Mouse (Mus musculus) testis, adult 2 months (tissue): ENCODE measurements around the gene Casp2.

Experiments
- CTCF ChIP-seq: fragments of 200-500 bp; IDR thresholded peaks from 2 replicates; pipeline ENCODE4 v1.5.1; 2012; ENCODE audit warnings: low read depth, mild to moderate bottlenecking, inconsistent platforms, low read length, moderate library complexity; ENCODE audit not compliant: control insufficient read depth, insufficient read depth, insufficient replicate concordance
- POLR2A ChIP-seq: fragments of 200-500 bp; IDR thresholded peaks from 2 replicates; pipeline ENCODE4 v1.6.1; 2012; ENCODE audit warnings: low read depth, mild to moderate bottlenecking, inconsistent platforms, low read length, moderate library complexity; ENCODE audit not compliant: control insufficient read depth

DNA sequence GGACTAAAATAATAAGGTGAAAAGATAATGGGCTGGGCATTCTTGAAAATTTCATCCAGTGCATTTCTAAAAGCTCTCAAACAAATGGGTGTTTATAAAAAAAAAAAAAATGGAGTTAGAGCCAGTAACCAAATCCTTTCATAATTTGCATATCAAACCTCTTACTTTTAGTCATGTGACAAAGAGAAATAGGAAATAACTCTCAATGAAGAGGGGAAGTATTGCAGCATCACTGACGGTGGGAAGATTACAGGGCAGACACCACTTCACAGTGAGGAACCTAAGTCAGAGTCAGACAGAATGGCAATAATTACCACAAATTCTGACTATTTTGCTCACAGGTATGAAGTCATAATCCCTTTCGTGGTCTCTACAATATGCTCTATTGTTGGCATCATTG is 49.8 kb upstream of the Casp2 start, which contains the start of gene Tas2r144:
- no peak for TF ChIP-seq POLR2A
- no peak for TF ChIP-seq CTCF
